Mouse (Mus musculus): Measurements from ENCODE around the gene Il17d. TPM values are rescaled to one million over a fixed set of nuclear protein-coding genes. Genes with fewer than 3 reads are reported as not detected.

Il17d gene
- total and polyA plus RNA-seq, 3 experiments, result 0.08 TPM; not detected in 2

GRCm38 (mm10) chr14:57535646-57536045 lies 11.1 kb downstream of the Il17d start:
- peaks cover 3% of the 10 kb centered on the region for H3K27me3 ChIP-seq (replicated peaks)
- no peaks in the 10 kb centered on the region for H3K9me3 ChIP-seq (replicated peaks; ENCODE audit: low read length)
- TF ChIP-seq POLR2A (IDR thresholded peaks at IDR 0.05; ENCODE audit: low read depth, low read length) (no peak), ZNF384 (IDR thresholded peaks at IDR 0.05; ENCODE audit: low read depth, low read length) (no peak), CTCF (conservative IDR thresholded peaks at IDR 0.05 in 1 of 2, IDR thresholded peaks at IDR 0.05 in 1 of 2; ENCODE audit: low read depth in 2 of 2, low read length in 2 of 2) (no peak), POLR2AphosphoS2 (IDR thresholded peaks at IDR 0.05; ENCODE audit: low read depth, low read length) (no peak), TCF12 (IDR thresholded peaks at IDR 0.05; ENCODE audit: low read depth, low read length) (no peak), ZKSCAN1 (IDR thresholded peaks at IDR 0.05; ENCODE audit: borderline replicate concordance, low read depth, low read length) (no peak), NELFE (IDR thresholded peaks at IDR 0.05; ENCODE audit: low read depth, low read length) (no peak), UBTF (IDR thresholded peaks at IDR 0.05; ENCODE audit: low read depth, low read length) (no peak), MYC (IDR thresholded peaks at IDR 0.05; ENCODE audit: low read depth, low read length) (no peak)
- H3K79me2 ChIP-seq (replicated peaks; ENCODE audit: control insufficient read depth, extremely low read depth, insufficient read depth, poor library complexity, severe bottlenecking), result no peaks in the 10 kb centered on the region
- in situ Hi-C loops (cut with MboI; ENCODE audit: low pct_ligation_motif_present, low pct_unique_long_range_greater_than_20kb, low sequenced_read_pairs) (no loop called here), dilution Hi-C loops (cut with MboI; ENCODE audit: extremely low pct_ligation_motif_present, extremely low pct_unique_long_range_greater_than_20kb, low sequenced_read_pairs) (no loop called here)
- no peak overlapping the region for H3K4me2 ChIP-seq (ENCODE audit: insufficient read depth, low read depth, poor library complexity, severe bottlenecking)
- DNase-seq (ENCODE audit: extremely low read depth), result no peak
- H3K4me3 ChIP-seq (replicated peaks in 1 of 3; ENCODE audit: low read depth in 2 of 3, low read length in 2 of 3, poor library complexity in 1 of 3), result no peak overlapping the region
- no peak overlapping the region for H3K27ac ChIP-seq (ENCODE audit: insufficient read depth, low read depth)
- H3K36me3 ChIP-seq (replicated peaks in 1 of 2; ENCODE audit: control insufficient read depth in 1 of 2, insufficient read depth in 1 of 2, low read length in 1 of 2), result no peaks in the 10 kb centered on the region
- no peak overlapping the region for H3K9ac ChIP-seq (ENCODE audit: insufficient read depth, low read depth)
- H3K4me1 ChIP-seq (ENCODE audit: control insufficient read depth in 1 of 2, insufficient read depth in 2 of 2), result peaks cover 0 to 9% of the 10 kb centered on the region in 2 experiments; a peak in 2 of 4 replicates

- no peak for TF ChIP-seq CHD1 (IDR thresholded peaks at IDR 0.05; ENCODE audit: low read depth, low read length)
- Histone ChIP-seq H3K4me2 (ENCODE audit: insufficient read depth, low read depth, poor library complexity, severe bottlenecking) (no peak overlapping the region), H3K4me1 (ENCODE audit: control insufficient read depth in 1 of 2, insufficient read depth in 2 of 2) (peaks cover 0 to 9% of the 10 kb centered on the region in 2 experiments; a peak in 2 of 4 replicates), H3K36me3 (replicated peaks in 1 of 2; ENCODE audit: control insufficient read depth in 1 of 2, insufficient read depth in 1 of 2, low read length in 1 of 2) (no peaks in the 10 kb centered on the region), H3K9ac (ENCODE audit: insufficient read depth, low read depth) (no peak overlapping the region), H3K27ac (ENCODE audit: insufficient read depth, low read depth) (no peak overlapping the region), H3K4me3 (replicated peaks in 1 of 3; ENCODE audit: low read depth in 2 of 3, low read length in 2 of 3, poor library complexity in 1 of 3) (no peak overlapping the region), H3K79me2 (replicated peaks; ENCODE audit: control insufficient read depth, extremely low read depth, insufficient read depth, poor library complexity, severe bottlenecking) (no peaks in the 10 kb centered on the region), H3K27me3 (replicated peaks) (peaks cover 3% of the 10 kb centered on the region), H3K9me3 (replicated peaks; ENCODE audit: low read length) (no peaks in the 10 kb centered on the region)
- dilution Hi-C loops (cut with MboI; ENCODE audit: extremely low pct_ligation_motif_present, extremely low pct_unique_long_range_greater_than_20kb, low sequenced_read_pairs), result no loop called here
- in situ Hi-C loops (cut with MboI; ENCODE audit: low pct_ligation_motif_present, low pct_unique_long_range_greater_than_20kb, low sequenced_read_pairs), result no loop called here
- DNase-seq (ENCODE audit: extremely low read depth), result no peak
Observed at GRCm38 (mm10) chr14:57536820-57537219, 12.2 kb downstream of the Il17d start.

GRCm38 (mm10) chr14:57537261-57538015 lies 12.9 kb downstream of the Il17d start:
- TF ChIP-seq NELFE (IDR thresholded peaks at IDR 0.05; ENCODE audit: low read depth, low read length), result no peak
- no peak for TF ChIP-seq POLR2A (IDR thresholded peaks at IDR 0.05; ENCODE audit: low read depth, low read length)
- TF ChIP-seq JUND (conservative IDR thresholded peaks at IDR 0.05; ENCODE audit: low read depth, low read length), result no peak
- no peak for TF ChIP-seq ZMIZ1 (IDR thresholded peaks at IDR 0.05; ENCODE audit: low read depth, low read length)
- TF ChIP-seq TCF12 (IDR thresholded peaks at IDR 0.05; ENCODE audit: low read depth, low read length), result no peak
- dilution Hi-C loops (cut with MboI; ENCODE audit: extremely low pct_ligation_motif_present, extremely low pct_unique_long_range_greater_than_20kb, low sequenced_read_pairs) (no loop called here), in situ Hi-C loops (cut with MboI; ENCODE audit: low pct_ligation_motif_present, low pct_unique_long_range_greater_than_20kb, low sequenced_read_pairs) (no loop called here)
- Histone ChIP-seq H3K4me3 (replicated peaks in 1 of 3; ENCODE audit: low read depth in 2 of 3, low read length in 2 of 3, poor library complexity in 1 of 3) (no peak overlapping the region), H3K9me3 (replicated peaks; ENCODE audit: low read length) (no peaks in the 10 kb centered on the region), H3K27ac (ENCODE audit: insufficient read depth, low read depth) (no peak overlapping the region), H3K9ac (ENCODE audit: insufficient read depth, low read depth) (no peak overlapping the region), H3K4me2 (ENCODE audit: insufficient read depth, low read depth, poor library complexity, severe bottlenecking) (no peak overlapping the region), H3K79me2 (replicated peaks; ENCODE audit: control insufficient read depth, extremely low read depth, insufficient read depth, poor library complexity, severe bottlenecking) (no peaks in the 10 kb centered on the region), H3K4me1 (ENCODE audit: control insufficient read depth in 1 of 2, insufficient read depth in 2 of 2) (peaks cover 0 to 9% of the 10 kb centered on the region in 2 experiments; a peak in 2 of 4 replicates), H3K27me3 (replicated peaks) (peaks cover 3% of the 10 kb centered on the region), H3K36me3 (replicated peaks in 1 of 2; ENCODE audit: control insufficient read depth in 1 of 2, insufficient read depth in 1 of 2, low read length in 1 of 2) (no peaks in the 10 kb centered on the region)
- no peak for DNase-seq (ENCODE audit: extremely low read depth)

Data from CH12.LX (cell line).